Mouse (Mus musculus) embryonic facial prominence, embryonic 10.5 days (tissue): ENCODE results near the gene Ptprn2. TPM values are rescaled to one million over a fixed set of nuclear protein-coding genes. Genes with fewer than 3 reads are reported as not detected.

ENCODE experiments used
- DNase-seq: peaks from one replicate; pipeline ENCODE4 v3.0.0-alpha.2; 2017; ENCODE audit warnings: low spot score
- H3K27ac ChIP-seq: fragments of 300-500 bp; sonication (generic); replicated peaks from 2 replicates; pipeline ENCODE4 v1.5.1; 2016; ENCODE audit warnings: mild to moderate bottlenecking
- H3K27me3 ChIP-seq: fragments of 300-500 bp; sonication (generic); replicated peaks from 2 replicates; pipeline ENCODE4 v1.6.1; 2016; ENCODE audit warnings: low read depth, mild to moderate bottlenecking; ENCODE audit not compliant: poor library complexity, severe bottlenecking
- H3K36me3 ChIP-seq: fragments of 300-500 bp; sonication (generic); replicated peaks from 2 replicates; pipeline ENCODE4 v1.6.1; 2016; ENCODE audit warnings: mild to moderate bottlenecking, moderate library complexity
- H3K4me1 ChIP-seq: fragments of 300-500 bp; sonication (generic); 2 replicates; pipeline ENCODE4 v1.6.1; 2016
- H3K4me3 ChIP-seq: fragments of 300-500 bp; sonication (generic); 2 replicates; pipeline ENCODE4 v1.5.1; 2016; ENCODE audit warnings: mild to moderate bottlenecking, moderate library complexity
- H3K9me3 ChIP-seq: fragments of 300-500 bp; sonication (generic); 2 replicates; pipeline ENCODE4 v1.6.1; 2016; ENCODE audit warnings: mild to moderate bottlenecking
- WGBS: fragments of 180-500 bp; shearing (Covaris S2); methylation state at CpG from one replicate; pipeline ENCODE4 v1.1.7; 2016; 5-methylcytosine and 5-hydroxymethylcytosine counted together
- polyA plus RNA-seq: library from polyadenylated mRNA; unstranded; fragments of >200 nt; fragmentation: Nextera tagmentation; extraction: Ambion mirVana; gene quantifications from 2 replicates; pipeline ENCODE4 v1.2.1, GENCODE M21; 2016

Gene Ptprn2
- polyA plus RNA-seq, 1 experiment from 2014 or later = 1.4 TPM

DNA sequence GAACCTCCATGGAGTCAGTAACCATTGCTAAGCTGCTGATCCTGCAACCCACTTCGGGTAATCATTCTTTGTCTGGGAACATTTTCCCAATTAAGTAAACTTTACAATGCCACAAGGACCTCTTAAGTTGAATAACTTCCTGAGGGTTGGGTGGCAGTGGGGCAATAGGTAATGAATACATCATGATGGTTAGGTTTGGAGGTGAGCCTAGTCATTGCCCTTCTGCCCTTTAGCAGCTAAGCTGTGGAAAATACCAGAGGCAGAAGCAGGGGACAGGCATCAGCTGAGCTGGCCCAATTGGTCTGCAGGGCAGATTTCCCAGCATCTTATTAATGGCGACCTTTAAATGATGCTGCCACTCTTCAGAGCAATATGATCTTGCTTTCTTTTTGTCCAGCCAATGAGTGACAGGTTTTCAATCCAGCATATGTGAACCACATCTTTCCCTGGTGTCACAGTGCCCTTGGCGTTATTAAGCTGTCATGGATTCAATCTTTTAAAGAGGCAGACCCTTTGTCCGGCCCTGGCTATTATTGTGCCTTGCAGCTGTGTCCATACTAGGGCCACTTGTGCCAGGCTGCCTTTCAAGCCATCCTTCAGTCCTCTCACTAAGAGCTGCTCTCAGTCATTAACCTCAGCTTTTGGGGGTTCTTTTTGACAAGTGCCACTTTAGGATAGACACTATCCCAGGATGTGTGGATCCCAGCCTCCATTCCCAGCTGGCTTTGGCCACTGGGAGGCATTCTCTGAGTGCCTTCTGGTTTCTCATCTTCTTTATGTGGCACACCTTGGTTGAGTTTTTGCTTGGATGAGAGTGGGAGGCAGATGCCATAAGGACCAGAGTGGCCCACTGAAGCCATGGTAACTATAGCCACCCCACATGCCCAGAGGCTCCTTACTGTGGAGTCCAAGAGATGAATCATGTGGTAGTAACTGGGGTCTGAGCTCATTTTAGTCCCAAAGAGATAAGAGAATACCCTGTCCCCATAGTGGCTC, 292.9 kb downstream of the Ptprn2 start:
- H3K36me3 ChIP-seq = no peaks in the 10 kb centered on the region
- 58% methylated on average over 4 of the region's 4 CpGs for WGBS
- H3K9me3 ChIP-seq = no peaks in the 10 kb centered on the region
- H3K4me3 ChIP-seq = no peak overlapping the region
- no peak overlapping the region for H3K27ac ChIP-seq
- H3K4me1 ChIP-seq = no peaks in the 10 kb centered on the region; the same call in 1 of the 2 replicates
- no peak for DNase-seq
- peaks cover 15% of the 10 kb centered on the region; the same call in 1 of the 2 replicates for H3K27me3 ChIP-seq

- Histone ChIP-seq H3K27me3 (peaks cover 12% of the 10 kb centered on the region; the same call in 1 of the 2 replicates), H3K4me3 (no peak overlapping the region)
- DNase-seq = no peak
Observed at GRCm38 (mm10) chr12:116780419-116780818, 294.9 kb downstream of the Ptprn2 start.

DNA sequence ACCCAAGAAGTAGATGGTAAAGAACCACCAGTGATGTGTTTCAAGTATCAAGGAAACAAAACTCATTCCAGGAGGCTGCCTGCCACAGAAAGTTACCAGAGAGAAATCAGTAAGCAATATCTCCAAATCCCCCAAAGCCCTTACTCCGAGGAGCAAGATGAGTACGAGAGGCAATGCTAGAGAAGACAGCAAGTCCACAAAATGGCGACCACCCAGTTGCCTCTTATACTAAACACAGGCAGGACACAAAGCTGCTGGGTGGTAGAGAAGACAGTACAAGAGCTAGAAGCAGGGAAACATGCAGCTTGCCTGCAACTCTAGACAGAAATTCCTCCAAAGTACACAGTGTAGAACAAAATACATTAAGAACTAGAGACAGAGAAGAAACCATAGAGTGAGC, 300.2 kb downstream of the Ptprn2 start:
- Histone ChIP-seq H3K27me3 (no peaks in the 10 kb centered on the region), H3K4me3 (no peak overlapping the region), H3K36me3 (no peaks in the 10 kb centered on the region), H3K27ac (no peak overlapping the region), H3K9me3 (no peaks in the 10 kb centered on the region), H3K4me1 (no peaks in the 10 kb centered on the region)
- no peak for DNase-seq
- WGBS = 92% methylated on average over 3 of the region's 3 CpGs

More at GRCm38 (mm10) chr12:116780419-116780818, 294.9 kb downstream of the Ptprn2 start:
- WGBS = 95% methylated on average over 1 of the region's 1 CpGs
- Histone ChIP-seq H3K4me1 (no peaks in the 10 kb centered on the region; the same call in 1 of the 2 replicates), H3K36me3 (no peaks in the 10 kb centered on the region), H3K27ac (no peak overlapping the region), H3K9me3 (no peaks in the 10 kb centered on the region)

DNA sequence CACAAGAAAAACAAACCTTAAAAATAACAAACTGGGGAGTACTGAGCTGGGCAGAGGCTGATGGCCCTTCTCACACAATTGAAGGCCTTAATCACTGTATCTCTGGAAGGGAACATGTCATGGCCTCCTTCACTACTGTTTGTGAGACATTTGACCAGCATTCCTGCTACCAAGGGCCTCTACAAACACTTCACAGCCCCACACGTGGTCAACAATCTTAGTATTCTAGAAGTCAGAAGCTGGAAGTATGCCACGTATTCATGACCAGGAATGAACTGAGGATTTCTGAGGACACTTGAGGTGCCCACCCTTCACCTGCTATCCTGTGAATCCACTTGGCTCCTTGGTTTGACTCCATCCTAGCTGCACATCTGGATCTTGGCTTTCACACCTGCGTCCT, 302.8 kb downstream of the Ptprn2 start:
- Histone ChIP-seq H3K36me3 (no peaks in the 10 kb centered on the region), H3K9me3 (no peaks in the 10 kb centered on the region), H3K4me3 (no peak overlapping the region), H3K27me3 (no peaks in the 10 kb centered on the region), H3K27ac (no peak overlapping the region), H3K4me1 (no peaks in the 10 kb centered on the region)
- no peak for DNase-seq
- WGBS = 76% methylated on average over 3 of the region's 3 CpGs

DNA sequence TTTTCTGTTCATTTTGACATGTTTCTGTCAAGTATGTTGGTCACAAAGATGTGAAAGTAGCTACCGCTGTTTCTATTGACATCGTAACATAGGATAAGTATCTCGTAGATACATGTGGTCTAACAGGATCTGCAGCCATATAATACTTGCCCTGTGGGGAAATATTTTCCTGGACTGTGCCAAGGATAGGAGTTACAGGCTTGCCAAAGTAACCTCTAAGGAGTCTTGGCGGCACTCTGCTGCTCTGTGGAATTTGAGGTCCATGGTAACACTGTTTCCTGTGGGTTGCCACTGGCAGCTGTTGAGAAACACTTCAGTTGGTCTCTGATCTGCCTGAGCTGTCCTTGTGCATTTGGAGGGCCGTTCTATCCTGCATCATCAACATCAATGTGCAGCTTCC, 317.8 kb downstream of the Ptprn2 start:
- no peak for DNase-seq
- Histone ChIP-seq H3K4me3 (no peak overlapping the region), H3K4me1 (no peaks in the 10 kb centered on the region), H3K36me3 (no peaks in the 10 kb centered on the region), H3K9me3 (no peaks in the 10 kb centered on the region), H3K27ac (no peak overlapping the region), H3K27me3 (no peaks in the 10 kb centered on the region)
- 89% methylated on average over 5 of the region's 5 CpGs for WGBS

- H3K4me1 ChIP-seq = no peaks in the 10 kb centered on the region
- no peak overlapping the region for H3K27ac ChIP-seq
- 80% methylated on average over 2 of the region's 2 CpGs for WGBS
- no peaks in the 10 kb centered on the region for H3K36me3 ChIP-seq
- DNase-seq = no peak
- no peaks in the 10 kb centered on the region for H3K9me3 ChIP-seq
- no peaks in the 10 kb centered on the region for H3K27me3 ChIP-seq
- H3K4me3 ChIP-seq = no peak overlapping the region
Observed at GRCm38 (mm10) chr12:116804712-116805111, 319.2 kb downstream of the Ptprn2 start.

- no peak overlapping the region for H3K27ac ChIP-seq
- no peaks in the 10 kb centered on the region for H3K27me3 ChIP-seq
- whole genome bisulfite sequencing = 78% methylated on average over 2 of the region's 2 CpGs
- H3K9me3 ChIP-seq = no peaks in the 10 kb centered on the region
- no peaks in the 10 kb centered on the region for H3K36me3 ChIP-seq
- H3K4me1 ChIP-seq = no peaks in the 10 kb centered on the region
- no peak overlapping the region for H3K4me3 ChIP-seq
- DNase-seq = no peak
Observed at GRCm38 (mm10) chr12:116805129-116805809, 319.7 kb downstream of the Ptprn2 start.

DNA sequence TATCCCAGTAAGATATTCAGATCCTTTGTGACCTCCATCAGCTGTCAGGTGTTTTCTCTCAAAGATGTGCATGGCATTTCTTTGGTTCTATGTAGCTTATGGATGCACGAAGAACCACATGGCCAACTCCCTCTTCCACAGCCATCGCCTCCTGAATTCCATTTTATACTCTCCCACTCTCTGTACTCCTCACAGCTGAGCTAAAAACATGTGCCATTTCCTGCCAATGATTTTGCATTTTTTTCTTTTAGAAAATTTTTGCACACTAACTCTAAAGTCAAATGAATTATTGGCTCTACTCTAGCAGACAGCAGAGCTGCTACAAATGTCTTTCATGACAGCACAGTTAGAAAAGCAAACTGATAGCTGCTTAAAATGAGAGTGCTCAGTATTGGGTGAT, 320.6 kb downstream of the Ptprn2 start:
- no peaks in the 10 kb centered on the region for H3K36me3 ChIP-seq
- H3K4me1 ChIP-seq = no peaks in the 10 kb centered on the region
- no peak overlapping the region for H3K4me3 ChIP-seq
- DNase-seq = no peak
- no peaks in the 10 kb centered on the region for H3K9me3 ChIP-seq
- H3K27me3 ChIP-seq = no peaks in the 10 kb centered on the region
- WGBS = 89% methylated on average over 2 of the region's 2 CpGs
- H3K27ac ChIP-seq = no peak overlapping the region

- Histone ChIP-seq H3K27ac (no peak overlapping the region), H3K9me3 (no peaks in the 10 kb centered on the region), H3K4me3 (no peak overlapping the region), H3K4me1 (no peaks in the 10 kb centered on the region), H3K36me3 (no peaks in the 10 kb centered on the region), H3K27me3 (no peaks in the 10 kb centered on the region)
- no peak for DNase-seq
- 83% methylated on average over 5 of the region's 5 CpGs for WGBS
Observed at GRCm38 (mm10) chr12:116813012-116813411, 327.5 kb downstream of the Ptprn2 start.

GRCm38 (mm10) chr12:116819836-116820235, 334.3 kb downstream of the Ptprn2 start:
- no peaks in the 10 kb centered on the region for H3K27me3 ChIP-seq
- no peaks in the 10 kb centered on the region for H3K36me3 ChIP-seq
- H3K9me3 ChIP-seq = no peaks in the 10 kb centered on the region
- DNase-seq = no peak
- 88% methylated on average over 2 of the region's 2 CpGs for whole genome bisulfite sequencing
- H3K27ac ChIP-seq = no peak overlapping the region
- H3K4me1 ChIP-seq = no peaks in the 10 kb centered on the region
- H3K4me3 ChIP-seq = no peak overlapping the region

DNA sequence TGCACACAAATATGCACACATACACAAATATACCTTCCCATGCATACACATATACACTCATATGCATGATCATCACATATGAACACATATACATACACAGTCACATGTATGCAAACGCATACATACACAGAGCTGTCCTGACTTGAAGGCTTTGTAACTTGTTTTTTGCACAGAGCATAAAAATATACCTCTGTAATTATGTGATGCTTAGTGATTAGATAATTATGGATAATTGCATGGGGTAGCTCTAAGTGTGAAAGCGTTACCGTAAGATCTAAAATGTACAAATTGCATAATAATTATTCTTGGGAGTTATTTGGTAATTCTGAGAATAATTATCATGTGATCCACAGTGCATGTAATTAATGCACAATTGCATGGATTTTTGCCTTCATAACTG, 337.8 kb downstream of the Ptprn2 start:
- H3K27me3 ChIP-seq = no peaks in the 10 kb centered on the region
- no peaks in the 10 kb centered on the region for H3K9me3 ChIP-seq
- WGBS = 85% methylated on average over 3 of the region's 3 CpGs
- H3K36me3 ChIP-seq = no peaks in the 10 kb centered on the region
- no peak for DNase-seq
- no peaks in the 10 kb centered on the region for H3K4me1 ChIP-seq
- H3K27ac ChIP-seq = no peak overlapping the region
- H3K4me3 ChIP-seq = no peak overlapping the region

- H3K4me1 ChIP-seq = no peaks in the 10 kb centered on the region
- WGBS = 45% methylated on average over 7 of the region's 7 CpGs
- DNase-seq = no peak
Observed at GRCm38 (mm10) chr12:116827748-116828147, 342.2 kb downstream of the Ptprn2 start.

More at GRCm38 (mm10) chr12:116827748-116828147, 342.2 kb downstream of the Ptprn2 start:
- no peak overlapping the region for H3K27ac ChIP-seq
- H3K4me3 ChIP-seq = no peak overlapping the region
- H3K36me3 ChIP-seq = no peaks in the 10 kb centered on the region
- H3K27me3 ChIP-seq = no peaks in the 10 kb centered on the region
- H3K9me3 ChIP-seq = no peaks in the 10 kb centered on the region
